Mouse (Mus musculus) bone marrow, adult 2 months (tissue): ENCODE measurements at regions not wholly inside any gene's neighbourhood (a gene's known extent, or its start where the extent isn't known, plus 50 kb on each side); places are given as distances from the start of the nearest gene placed in this dataset.

Source experiments
- CTCF ChIP-seq: fragments of 200-500 bp; IDR thresholded peaks from 2 replicates; pipeline ENCODE4 v1.5.1; 2011; ENCODE audit warnings: low read length, control low read depth; ENCODE audit not compliant: control insufficient read depth, insufficient read depth
- POLR2A ChIP-seq: fragments of 200-500 bp; IDR thresholded peaks from 2 replicates; pipeline ENCODE4 v1.6.1; 2011; ENCODE audit warnings: low read depth, mild to moderate bottlenecking, control low read depth, low read length, borderline replicate concordance; ENCODE audit not compliant: control insufficient read depth

DNA sequence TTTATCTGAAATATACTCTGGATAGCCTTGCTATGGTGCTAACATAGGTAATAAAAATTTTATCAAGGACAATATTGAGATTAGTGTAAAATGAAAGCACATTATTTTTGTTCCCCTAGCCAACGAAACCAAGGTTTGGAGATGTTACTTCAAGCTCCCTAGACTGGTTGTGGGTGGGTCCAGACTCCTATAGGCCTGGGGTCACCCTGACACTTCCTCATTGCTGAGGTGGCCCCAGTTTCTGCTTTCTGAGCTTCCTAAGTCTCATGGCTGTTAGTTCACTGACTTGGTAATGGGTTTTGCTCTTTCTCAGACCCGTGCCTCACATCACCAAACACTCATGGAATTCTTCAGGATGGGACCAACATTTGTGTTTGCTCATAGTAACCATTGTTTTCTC is 49.9 kb upstream of the Dkk2 start:
- TF ChIP-seq CTCF (no peak), POLR2A (no peak)
